Mouse (Mus musculus) bone marrow, adult 2 months (tissue): ENCODE results near the gene Npas3. TPM values are rescaled to one million over a fixed set of nuclear protein-coding genes. Genes with fewer than 3 reads are reported as not detected.

ENCODE experiments used
- H3K27ac ChIP-seq: fragments of 200-500 bp; 2 replicates; pipeline ENCODE4 v1.5.1; 2012; ENCODE audit warnings: low read depth, mild to moderate bottlenecking, control low read depth, inconsistent platforms, low read length; ENCODE audit not compliant: control insufficient read depth, poor library complexity, insufficient read depth
- H3K4me1 ChIP-seq: fragments of 200-500 bp; 2 replicates; pipeline ENCODE4 v1.6.1; 2011; ENCODE audit warnings: low read length; ENCODE audit not compliant: control insufficient read depth, insufficient read depth
- H3K4me3 ChIP-seq: fragments of 200-500 bp; replicated peaks from 2 replicates; pipeline ENCODE3; 2011; ENCODE audit warnings: mild to moderate bottlenecking, low read depth, low read length, control low read depth; ENCODE audit not compliant: control insufficient read depth
- CTCF ChIP-seq: fragments of 200-500 bp; IDR thresholded peaks from 2 replicates; pipeline ENCODE4 v1.5.1; 2011; ENCODE audit warnings: low read length, control low read depth; ENCODE audit not compliant: control insufficient read depth, insufficient read depth
- POLR2A ChIP-seq: fragments of 200-500 bp; IDR thresholded peaks from 2 replicates; pipeline ENCODE4 v1.6.1; 2011; ENCODE audit warnings: low read depth, mild to moderate bottlenecking, control low read depth, low read length, borderline replicate concordance; ENCODE audit not compliant: control insufficient read depth
- WGBS: fragments of 180-500 bp; shearing (Covaris S2); methylation state at CpG from one replicate; pipeline ENCODE4 v1.1.7; 2018; 5-methylcytosine and 5-hydroxymethylcytosine counted together
- polyA plus RNA-seq: library from polyadenylated mRNA; stranded (reverse); fragments of >200 nt; gene quantifications from 2 replicates; pipeline ENCODE4 v1.2.4, GENCODE M21; 2011; ENCODE audit warnings: low replicate concordance; ENCODE audit not compliant: missing spikeins, insufficient read depth, insufficient read length

Gene Npas3
- polyA plus RNA-seq, 1 experiment: not detected

GRCm38 (mm10) chr12:54019979-54020378 is 771.5 kb downstream of the Npas3 start:
- Histone ChIP-seq H3K27ac (no peak overlapping the region), H3K4me3 (no peak overlapping the region), H3K4me1 (no peaks in the 10 kb centered on the region)
- 87% methylated on average over 8 of the region's 8 CpGs for WGBS
- TF ChIP-seq POLR2A: no peak

GRCm38 (mm10) chr12:54034666-54035346 is 786.3 kb downstream of the Npas3 start:
- TF ChIP-seq CTCF: no peak
- TF ChIP-seq POLR2A: no peak
- Histone ChIP-seq H3K4me3 (no peak overlapping the region), H3K4me1 (no peaks in the 10 kb centered on the region), H3K27ac (no peak overlapping the region)
- WGBS: 66% methylated on average over 8 of the region's 8 CpGs

GRCm38 (mm10) chr12:54037602-54038001 is 789.1 kb downstream of the Npas3 start:
- 79% methylated on average over 3 of the region's 3 CpGs for WGBS
- no peak for TF ChIP-seq POLR2A
- H3K4me1 ChIP-seq: no peaks in the 10 kb centered on the region
- no peak overlapping the region for H3K27ac ChIP-seq
- H3K4me3 ChIP-seq: no peak overlapping the region

- WGBS: 74% methylated on average over 9 of the region's 9 CpGs
- Histone ChIP-seq H3K4me1 (no peaks in the 10 kb centered on the region), H3K4me3 (no peak overlapping the region), H3K27ac (no peak overlapping the region)
- TF ChIP-seq CTCF: no peak
These were observed 794.6 kb downstream of the Npas3 start for GRCm38 (mm10) chr12:54042996-54043544.

- Histone ChIP-seq H3K4me1 (no peaks in the 10 kb centered on the region), H3K4me3 (no peak overlapping the region), H3K27ac (no peak overlapping the region)
- 79% methylated on average over 15 of the region's 15 CpGs for WGBS
- TF ChIP-seq CTCF (no peak), POLR2A (no peak)
These were observed 796.3 kb downstream of the Npas3 start for GRCm38 (mm10) chr12:54044606-54045334.

- TF ChIP-seq CTCF (no peak), POLR2A (no peak)
- H3K4me1 ChIP-seq: no peaks in the 10 kb centered on the region
- 71% methylated on average over 4 of the region's 4 CpGs for WGBS
- no peak overlapping the region for H3K4me3 ChIP-seq
- H3K27ac ChIP-seq: no peak overlapping the region
These were observed 796.9 kb downstream of the Npas3 start for GRCm38 (mm10) chr12:54045360-54045759.

GRCm38 (mm10) chr12:54046824-54047223 is 798.3 kb downstream of the Npas3 start:
- H3K27ac ChIP-seq: no peak overlapping the region
- TF ChIP-seq CTCF: no peak
- no peak for TF ChIP-seq POLR2A
- H3K4me3 ChIP-seq: no peak overlapping the region
- H3K4me1 ChIP-seq: no peaks in the 10 kb centered on the region
- WGBS: 66% methylated on average over 6 of the region's 6 CpGs

- 75% methylated on average over 5 of the region's 5 CpGs for WGBS
- TF ChIP-seq CTCF: no peak
- no peak for TF ChIP-seq POLR2A
These were observed 799.6 kb downstream of the Npas3 start for GRCm38 (mm10) chr12:54048126-54048525.

GRCm38 (mm10) chr12:54049926-54050325 is 801.4 kb downstream of the Npas3 start:
- Histone ChIP-seq H3K4me3 (no peak overlapping the region), H3K4me1 (no peaks in the 10 kb centered on the region), H3K27ac (no peak overlapping the region)
- no peak for TF ChIP-seq POLR2A
- TF ChIP-seq CTCF: no peak
- WGBS: 84% methylated on average over 4 of the region's 4 CpGs

More at GRCm38 (mm10) chr12:54048126-54048525, 799.6 kb downstream of the Npas3 start:
- Histone ChIP-seq H3K27ac (no peak overlapping the region), H3K4me1 (no peaks in the 10 kb centered on the region), H3K4me3 (no peak overlapping the region)
